Mouse (Mus musculus): ENCODE data around the gene Xpr1.

Gene Xpr1

GRCm38 (mm10) chr1:155253126-155253525, 164.1 kb downstream of the Xpr1 start:
- no peak for DNase-seq (ENCODE audit: extremely low spot score, low read depth, low spot score)

DNA sequence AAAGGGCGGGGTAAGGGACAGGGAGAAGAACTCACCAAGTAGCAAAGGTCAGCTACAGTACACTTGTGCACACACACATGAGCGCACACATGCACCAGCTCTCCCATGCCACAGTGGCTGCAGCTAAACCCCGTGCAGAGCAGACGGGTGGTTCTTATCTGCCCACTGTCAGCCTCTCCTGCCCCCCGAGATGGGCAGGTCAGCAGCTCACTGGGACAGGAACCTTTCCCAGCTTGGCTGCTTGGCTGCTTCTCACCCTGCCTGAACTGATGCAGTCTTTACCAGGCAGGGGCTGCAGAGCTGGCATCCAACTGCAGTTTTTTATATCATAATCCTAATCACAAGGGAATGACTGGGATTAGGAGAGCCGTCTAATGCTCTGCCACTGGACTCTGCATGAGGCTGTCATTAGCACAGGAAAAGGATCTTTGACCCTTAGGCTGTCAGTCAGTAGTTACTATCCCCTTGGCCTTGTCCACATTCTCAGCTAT, 164.5 kb downstream of the Xpr1 start:
- no peak for DNase-seq (ENCODE audit: extremely low spot score, low read depth, low spot score)

DNA sequence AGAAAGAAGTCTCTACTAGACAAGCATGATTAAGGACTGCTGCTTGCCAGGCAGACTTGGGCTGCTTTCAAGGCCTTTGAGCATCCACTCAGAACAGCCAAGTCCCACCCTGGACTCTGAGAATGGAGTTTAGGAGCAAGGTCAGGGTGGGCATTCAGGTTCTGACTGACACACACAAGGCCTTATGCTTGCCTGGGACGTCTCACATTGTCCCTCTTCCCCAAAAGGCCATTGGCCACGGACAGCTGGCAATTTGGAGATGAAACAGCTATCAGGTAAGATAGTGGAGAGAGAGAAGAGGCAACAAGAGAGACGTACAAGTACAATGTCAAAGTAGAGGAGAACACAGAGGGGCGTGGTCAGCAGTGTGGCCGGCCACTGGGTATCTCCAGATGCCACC, 165.6 kb downstream of the Xpr1 start:
- DNase-seq (ENCODE audit: extremely low spot score, low read depth, low spot score): no peak

DNA sequence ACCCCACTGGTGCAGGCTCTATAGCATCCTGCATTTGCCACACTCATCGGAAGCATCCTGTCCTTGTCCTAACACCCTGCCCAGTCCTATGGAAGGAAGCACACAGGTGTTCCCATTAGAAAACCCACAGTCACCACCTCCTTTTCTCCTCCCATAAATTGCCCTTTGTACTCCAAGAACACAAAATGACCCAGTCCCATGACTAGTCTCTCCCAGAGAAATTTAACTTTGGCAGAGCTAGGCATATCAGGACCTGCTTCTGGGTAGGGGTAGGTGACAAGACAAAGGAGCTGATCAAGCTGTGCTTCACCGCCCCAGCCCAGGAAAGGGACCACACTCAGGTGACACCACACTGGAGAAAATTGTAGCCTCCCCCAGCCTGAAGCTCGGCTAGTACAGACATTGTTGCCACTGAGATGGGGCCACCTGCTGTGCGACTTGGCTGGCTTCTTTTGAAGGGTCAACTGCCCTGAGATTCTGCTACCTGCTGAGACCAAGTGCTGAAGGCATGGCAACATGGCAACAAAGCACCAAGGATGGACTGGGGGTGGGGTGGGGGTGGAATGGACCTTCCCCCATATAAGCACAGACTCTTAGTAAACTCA, 166.6 kb downstream of the Xpr1 start:
- no peak for DNase-seq (ENCODE audit: extremely low spot score, low read depth, low spot score)

DNA sequence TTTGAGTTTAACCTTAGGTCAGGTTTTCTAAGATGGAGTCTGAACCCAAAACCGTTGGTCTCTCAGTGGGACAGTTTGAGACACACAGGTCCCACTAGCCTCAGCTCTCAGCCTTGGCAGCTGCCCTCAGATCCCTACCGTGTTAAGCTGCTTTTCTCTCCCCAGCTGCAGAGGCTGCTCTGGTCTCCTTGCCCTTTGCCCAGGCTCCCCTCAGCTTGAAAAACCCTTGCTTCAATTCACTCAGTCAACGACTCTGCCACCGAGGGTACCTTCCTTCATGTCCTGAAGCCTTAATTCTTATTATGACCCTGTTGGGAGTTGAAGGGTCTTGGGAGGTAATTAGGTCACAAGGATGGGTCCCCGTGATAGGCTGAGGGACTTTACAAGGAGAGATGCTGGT, 167.3 kb downstream of the Xpr1 start:
- DNase-seq (ENCODE audit: extremely low spot score, low read depth, low spot score): no peak

GRCm38 (mm10) chr1:155248041-155248440, 169.2 kb downstream of the Xpr1 start:
- DNase-seq (ENCODE audit: extremely low spot score, low read depth, low spot score): no peak

GRCm38 (mm10) chr1:155247441-155247840, 169.8 kb downstream of the Xpr1 start:
- no peak for DNase-seq (ENCODE audit: extremely low spot score, low read depth, low spot score)

- DNase-seq (ENCODE audit: extremely low spot score, low read depth, low spot score): no peak
Observed at GRCm38 (mm10) chr1:155245516-155245915, 171.7 kb downstream of the Xpr1 start.

GRCm38 (mm10) chr1:155244771-155245211, 172.4 kb downstream of the Xpr1 start:
- no peak for DNase-seq (ENCODE audit: extremely low spot score, low read depth, low spot score)

- no peak for DNase-seq (ENCODE audit: extremely low spot score, low read depth, low spot score)
Observed at GRCm38 (mm10) chr1:155243797-155244770, 173.1 kb downstream of the Xpr1 start, which contains the start of gene BC034090. TSS of gene BC034090 (minus strand) at chr1:155244444.

DNA sequence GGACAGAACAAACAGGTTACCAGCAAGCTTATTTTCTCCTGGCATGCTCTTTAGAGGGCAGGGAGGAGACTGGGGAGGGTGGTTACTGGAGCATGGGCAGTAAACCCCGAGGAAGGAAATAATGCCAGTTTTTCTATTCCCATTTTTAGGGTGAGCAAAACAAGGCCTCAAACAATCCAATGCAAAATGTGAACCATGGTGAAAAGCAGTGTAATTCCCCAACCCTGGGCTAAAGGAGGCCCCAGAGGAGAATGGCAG, 174.8 kb downstream of the Xpr1 start:
- no peak for DNase-seq (ENCODE audit: extremely low spot score, low read depth, low spot score)

DNA sequence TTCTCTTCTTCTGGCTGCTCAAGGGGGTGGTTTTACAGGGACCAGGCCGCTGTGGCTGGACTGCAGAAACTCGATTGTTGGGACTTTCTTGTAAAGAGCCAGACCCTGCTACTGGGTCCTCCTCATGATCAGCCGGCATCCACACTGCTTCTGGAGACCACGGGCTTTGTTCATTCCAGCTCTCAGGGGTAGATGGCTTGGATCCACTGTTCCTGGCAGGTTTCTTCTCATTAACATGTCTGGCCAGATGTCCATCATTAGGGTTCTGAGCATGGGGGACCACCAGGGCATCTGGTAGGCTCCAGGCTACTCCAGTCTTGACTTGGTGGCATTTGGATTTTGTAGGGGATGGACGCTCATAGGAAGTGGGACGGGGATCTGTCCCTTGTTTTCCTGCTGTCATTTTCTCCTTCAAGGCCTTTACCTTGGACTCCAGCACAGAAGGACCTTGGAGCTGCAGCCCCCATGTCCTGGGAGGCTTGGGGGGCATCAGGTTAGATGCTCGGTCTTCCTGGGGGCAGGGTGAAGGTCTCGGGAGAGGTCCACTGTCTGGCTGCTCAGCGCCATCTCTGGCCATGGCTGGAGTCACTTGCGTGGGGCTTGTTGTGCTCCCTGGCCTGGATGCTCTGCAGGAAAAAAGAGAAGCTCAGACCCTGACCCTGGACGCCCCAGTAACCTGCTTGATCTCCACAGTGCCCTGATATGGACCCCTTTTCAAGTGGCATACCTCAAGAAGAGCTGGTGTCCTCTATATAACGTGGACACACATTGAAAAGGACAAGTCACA, 175.3 kb downstream of the Xpr1 start:
- no peak for DNase-seq (ENCODE audit: extremely low spot score, low read depth, low spot score)

DNA sequence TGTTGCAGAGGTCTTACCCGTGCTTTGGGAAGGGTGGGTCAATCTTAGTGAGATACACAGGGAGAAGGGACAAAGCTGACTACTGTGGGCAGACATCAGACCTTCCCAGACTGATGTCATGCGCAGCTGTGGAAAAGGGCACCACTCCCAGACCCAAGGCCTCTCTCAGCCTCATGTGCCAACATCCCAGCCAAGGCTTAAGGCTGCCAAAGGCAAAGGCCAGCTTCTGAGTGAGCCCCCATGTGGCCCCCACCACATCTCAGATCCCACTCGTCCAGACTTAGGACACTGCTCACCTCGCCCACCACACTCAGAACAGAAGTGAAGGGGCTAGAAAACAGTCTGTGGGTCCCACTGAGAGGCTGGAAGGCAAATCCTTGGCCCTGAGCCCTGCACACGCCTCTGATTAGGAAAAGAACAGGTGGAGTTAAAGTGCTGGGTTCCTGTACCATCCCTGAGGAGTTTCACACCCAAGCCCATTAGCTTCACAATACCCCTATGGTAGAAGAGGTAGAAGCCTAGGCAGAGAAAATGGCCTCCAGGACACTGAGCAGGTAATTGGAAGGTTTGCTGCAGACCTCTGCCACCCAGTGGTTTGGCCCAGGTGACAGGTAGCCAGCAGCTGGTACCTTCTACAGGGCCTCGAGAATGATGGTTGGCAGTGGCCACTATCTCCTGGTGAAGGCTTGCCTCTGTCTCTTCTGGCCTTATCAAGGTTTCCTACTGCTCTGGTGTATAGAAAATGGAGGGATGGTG, 177.1 kb downstream of the Xpr1 start:
- DNase-seq (ENCODE audit: extremely low spot score, low read depth, low spot score): no peak

GRCm38 (mm10) chr1:155239169-155239568, 178.0 kb downstream of the Xpr1 start:
- DNase-seq (ENCODE audit: extremely low spot score, low read depth, low spot score): no peak

DNA sequence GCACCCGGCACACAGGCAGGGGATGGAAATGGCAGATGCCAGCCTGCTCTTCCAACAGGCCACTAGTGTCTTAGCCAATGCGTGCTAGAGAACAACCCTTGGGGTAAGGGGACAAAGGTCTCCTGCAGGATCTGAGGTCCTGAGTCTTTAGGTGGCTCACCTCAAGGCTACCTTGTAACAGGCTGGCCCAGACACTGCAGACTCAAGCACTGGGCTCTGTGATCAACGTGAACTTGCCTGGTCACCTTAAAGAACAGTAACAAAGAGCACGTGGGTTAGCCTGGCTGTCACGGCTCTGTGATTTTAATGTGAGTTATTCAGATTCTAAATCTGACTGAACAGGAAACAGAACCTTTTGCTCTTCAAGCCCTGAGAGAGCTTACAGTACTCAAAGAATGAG, 179.1 kb downstream of the Xpr1 start:
- no peak for DNase-seq (ENCODE audit: extremely low spot score, low read depth, low spot score)

DNA sequence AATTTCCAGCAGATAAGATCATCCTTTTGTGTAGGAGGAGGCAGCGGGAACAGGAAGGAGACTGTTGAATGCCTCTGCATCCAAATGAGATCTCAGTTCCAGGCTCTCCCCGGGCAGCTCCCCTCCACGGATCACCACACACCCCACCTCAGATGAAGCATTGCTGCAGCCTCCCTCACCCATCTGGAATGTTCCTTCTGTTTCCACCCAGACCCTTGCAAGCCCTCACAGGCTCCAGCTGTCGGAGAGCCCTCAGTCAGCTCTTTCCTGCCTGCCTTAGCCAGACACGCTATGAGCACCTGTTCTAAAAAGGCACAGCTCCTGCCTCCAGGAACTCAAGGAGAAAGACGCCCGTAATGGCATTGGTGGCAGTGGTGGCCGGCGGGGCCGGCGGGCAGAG, 179.8 kb downstream of the Xpr1 start:
- DNase-seq (ENCODE audit: extremely low spot score, low read depth, low spot score): no peak

DNA sequence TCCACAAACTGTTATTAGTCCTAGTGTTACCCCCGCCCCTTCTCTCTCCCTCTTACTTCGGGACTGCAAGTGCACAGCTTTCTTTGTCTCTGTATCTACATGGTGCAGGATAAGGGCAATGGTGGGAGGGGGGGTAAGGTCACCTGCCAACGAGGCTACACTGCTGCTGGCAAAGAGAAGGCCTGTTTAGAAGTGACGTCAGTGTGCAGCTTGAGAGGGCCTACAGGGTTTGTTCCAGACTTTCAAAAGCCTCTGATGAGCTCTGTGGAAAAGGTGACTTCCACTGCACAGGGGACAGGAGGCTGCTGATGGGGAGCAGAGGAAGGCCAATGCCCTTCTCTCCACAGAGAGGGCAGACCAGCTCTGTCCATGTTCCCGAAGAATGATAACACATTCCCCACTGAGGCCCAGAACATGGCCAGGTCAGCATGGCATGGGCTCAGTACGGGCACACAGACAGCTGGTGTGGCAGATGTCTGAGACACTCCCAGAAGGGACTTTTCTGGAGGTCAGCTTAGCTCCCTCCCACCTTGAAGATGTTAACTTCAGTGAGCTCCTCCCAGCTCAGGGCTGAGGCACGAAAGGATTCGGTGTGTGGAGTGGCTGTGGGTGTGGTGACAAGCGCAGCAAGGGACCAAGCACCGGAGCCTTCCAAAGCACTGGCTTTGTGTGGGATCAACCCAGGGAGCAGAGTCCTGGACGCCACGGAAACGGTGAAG, 180.8 kb downstream of the Xpr1 start:
- no peak for DNase-seq (ENCODE audit: extremely low spot score, low read depth, low spot score)

GRCm38 (mm10) chr1:155235641-155236040, 181.6 kb downstream of the Xpr1 start:
- no peak for DNase-seq (ENCODE audit: extremely low spot score, low read depth, low spot score)

DNA sequence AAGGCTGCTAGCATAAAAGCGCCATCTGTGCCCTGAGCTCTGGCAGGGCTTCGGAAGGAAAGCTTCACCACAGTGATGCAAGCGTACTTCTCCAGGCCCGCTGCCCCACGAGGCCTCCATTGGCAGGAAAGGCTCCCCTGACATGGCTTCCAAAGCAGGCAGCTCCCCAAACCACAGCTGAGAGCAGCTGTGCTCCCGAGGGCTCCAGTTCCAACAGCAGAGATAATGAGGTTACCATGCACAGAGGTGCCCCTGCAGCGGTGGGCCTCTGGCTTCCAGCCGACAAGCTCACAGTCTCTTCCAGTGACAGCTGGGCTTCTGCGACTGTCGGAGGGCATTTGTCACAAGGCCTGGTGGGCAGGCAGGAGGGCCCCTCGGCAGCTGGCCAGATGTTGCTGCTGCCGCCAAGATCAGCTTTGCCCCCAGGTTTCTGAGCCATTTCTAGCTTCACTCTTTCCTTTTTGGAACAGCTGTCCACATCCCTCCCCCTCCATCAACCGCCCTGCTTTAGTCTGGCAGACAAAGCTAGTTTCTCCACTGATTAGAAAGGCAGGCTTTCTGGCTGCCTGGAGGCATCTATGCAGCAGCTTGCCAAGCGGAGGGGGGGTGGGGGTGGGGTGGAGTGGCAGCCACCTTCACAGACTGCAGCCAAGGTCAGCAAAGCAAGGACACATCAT, 183.1 kb downstream of the Xpr1 start:
- DNase-seq (ENCODE audit: extremely low spot score, low read depth, low spot score): no peak

DNA sequence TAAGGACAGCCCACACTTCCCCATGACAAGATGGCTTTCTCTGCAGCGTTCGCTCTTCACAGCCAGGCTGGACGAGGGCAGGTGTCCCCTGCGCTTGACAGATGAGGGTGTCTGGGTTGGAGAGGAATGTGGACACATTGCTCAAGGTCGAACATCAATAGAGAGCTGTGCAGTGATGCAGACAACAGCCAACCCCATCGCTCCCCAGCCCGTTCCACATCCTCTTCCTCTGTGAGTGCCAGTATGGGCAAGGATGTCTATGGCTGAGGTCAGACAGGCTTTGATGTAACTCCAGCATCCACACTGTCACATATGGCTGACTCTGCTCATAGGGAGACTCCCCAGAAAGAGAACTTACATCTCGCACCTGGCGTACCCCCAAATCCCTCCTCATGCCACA, 183.8 kb downstream of the Xpr1 start:
- DNase-seq (ENCODE audit: extremely low spot score, low read depth, low spot score): no peak
